Mouse (Mus musculus) mesoderm, embryonic 11.5 days (tissue): ENCODE results near the gene Tchh.
"Not testable (repeated sequence)": the region's sequence is repeated elsewhere in the genome, so short reads cannot be mapped to it uniquely, and the experiment has no call there.

ENCODE experiments used
- DNase-seq: peaks from one replicate; pipeline ENCODE4 v3.0.0-alpha.2; 2012; ENCODE audit warnings: low read depth, low spot score

Tchh gene

GRCm38 (mm10) chr3:93442030-93442429, at the start of gene Tchh:
Gene Tchh, plus strand, starts transcription at chr3:93442330.
- no peak for DNase-seq

DNA sequence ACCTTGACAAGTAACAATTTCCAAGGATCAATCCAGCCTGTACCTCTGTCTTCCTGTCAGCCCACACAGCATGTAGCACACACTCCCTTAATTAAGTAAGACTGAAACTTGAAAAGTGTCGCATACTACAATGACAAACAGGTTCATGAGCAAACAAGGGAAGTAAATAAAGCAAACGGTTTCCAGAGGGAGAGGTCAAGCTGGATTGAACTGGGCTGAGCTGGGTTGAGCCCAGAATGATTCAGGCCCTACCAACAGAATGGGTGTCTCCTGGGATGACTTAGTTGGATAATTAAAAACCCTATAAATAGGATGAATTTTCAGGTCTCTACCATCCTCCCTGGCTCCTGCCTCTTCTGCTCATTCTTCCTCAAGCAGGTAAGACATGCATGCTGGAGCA, 48.8 kb upstream of the Tchh start, which contains the start of gene Rptn:
Rptn (plus strand) TSS at position 334 of the 400 bp plus-strand sequence.
- no peak for DNase-seq

- DNase-seq: no peak
Observed at GRCm38 (mm10) chr3:93403936-93404335, 38.2 kb upstream of the Tchh start.

GRCm38 (mm10) chr3:93406992-93407391, 35.1 kb upstream of the Tchh start:
- DNase-seq: peak; percentile 22

- DNase-seq: no peak
Observed at GRCm38 (mm10) chr3:93411905-93412304, 30.2 kb upstream of the Tchh start.

DNA sequence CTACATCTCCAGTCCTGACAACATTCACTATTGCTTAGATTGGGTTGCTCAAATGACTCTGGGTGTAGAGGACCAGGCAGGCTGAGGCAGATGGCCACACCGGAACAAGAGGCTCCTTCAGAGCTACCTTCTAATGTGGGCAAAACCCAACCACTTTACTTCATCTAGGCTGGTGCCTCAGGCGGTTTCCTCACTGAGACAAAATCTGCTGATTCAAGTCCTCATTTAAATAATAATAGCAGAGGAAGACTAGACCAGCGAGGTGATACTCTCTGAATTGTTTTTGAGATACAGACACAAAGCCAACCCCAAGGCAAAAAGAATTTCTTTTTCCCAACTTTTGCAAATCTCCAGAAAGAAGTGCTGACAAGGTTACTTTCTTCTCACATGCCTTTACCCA, 10.5 kb upstream of the Tchh start:
- no peak for DNase-seq

GRCm38 (mm10) chr3:93443501-93444101, 1.5 kb downstream of the Tchh start:
- DNase-seq: peak; percentile 48

DNA sequence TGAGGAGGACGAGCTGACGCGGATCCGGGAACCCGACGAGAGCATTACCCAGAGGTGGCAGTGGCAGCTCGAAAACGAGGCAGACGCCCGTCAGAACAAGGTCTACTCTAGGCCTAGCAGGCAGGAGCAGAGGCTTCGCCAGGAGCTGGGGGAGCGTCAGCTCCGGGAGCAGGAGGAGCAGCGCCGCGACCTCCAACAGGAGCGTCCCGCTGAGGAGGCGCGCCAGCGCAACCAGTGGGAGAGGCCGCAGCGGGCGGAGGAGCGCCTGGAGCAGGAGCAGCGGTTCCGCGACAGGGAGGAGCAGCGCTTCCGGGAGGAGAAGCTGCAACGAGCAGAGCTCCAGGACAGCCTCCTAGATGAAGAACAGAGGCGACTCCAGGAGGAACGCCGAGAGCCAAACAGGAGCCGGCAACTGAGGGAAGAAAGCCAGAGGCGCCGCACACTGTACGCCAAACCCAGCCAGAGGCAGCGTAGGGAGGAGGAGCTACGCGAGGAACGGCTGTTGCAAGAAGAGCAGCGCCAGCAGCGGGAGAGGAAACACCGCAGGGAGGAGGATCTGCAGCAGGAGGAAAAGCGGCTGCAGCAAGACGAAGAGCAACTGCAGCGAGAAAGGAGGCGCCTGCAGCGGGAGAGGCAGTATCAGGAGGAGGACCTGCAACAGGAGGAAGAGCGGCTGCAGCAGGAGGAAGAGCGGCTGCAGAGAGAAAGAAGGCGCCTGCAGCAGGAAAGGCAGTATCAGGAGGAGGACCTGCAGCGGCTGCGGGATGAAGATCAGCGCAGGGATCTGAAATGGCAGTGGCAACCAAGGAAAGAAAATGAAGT, 2.4 kb downstream of the Tchh start:
- DNase-seq: peak; percentile 81

DNA sequence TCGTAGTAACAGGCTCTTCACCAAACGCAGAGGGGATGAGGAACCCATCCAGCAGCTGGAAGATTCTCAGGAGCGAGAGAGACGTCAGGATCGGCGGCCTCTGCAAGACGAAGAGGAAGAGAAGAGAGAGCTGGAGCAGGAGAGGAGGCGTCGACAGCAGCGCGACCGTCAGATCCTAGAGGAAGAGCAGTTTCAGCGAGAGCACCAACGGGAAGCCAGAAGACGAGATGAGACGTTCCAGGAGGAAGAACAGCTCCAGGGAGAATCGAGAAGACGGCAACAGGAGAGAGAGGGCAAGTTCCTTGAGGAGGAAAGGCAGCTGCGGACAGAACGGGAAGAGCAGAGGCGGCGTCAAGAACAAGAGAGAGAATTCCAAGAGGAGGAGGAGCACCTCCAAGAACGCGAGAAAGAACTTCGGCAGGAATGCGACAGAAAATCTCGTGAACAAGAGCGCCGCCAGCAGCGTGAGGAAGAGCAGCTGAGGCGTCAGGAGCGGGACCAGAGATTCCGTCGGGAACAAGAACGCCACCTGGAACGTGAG, 3.1 kb downstream of the Tchh start:
- peak; percentile 67 for DNase-seq

- DNase-seq: peak; percentile 57
Observed at GRCm38 (mm10) chr3:93446128-93446755, 4.1 kb downstream of the Tchh start.

DNA sequence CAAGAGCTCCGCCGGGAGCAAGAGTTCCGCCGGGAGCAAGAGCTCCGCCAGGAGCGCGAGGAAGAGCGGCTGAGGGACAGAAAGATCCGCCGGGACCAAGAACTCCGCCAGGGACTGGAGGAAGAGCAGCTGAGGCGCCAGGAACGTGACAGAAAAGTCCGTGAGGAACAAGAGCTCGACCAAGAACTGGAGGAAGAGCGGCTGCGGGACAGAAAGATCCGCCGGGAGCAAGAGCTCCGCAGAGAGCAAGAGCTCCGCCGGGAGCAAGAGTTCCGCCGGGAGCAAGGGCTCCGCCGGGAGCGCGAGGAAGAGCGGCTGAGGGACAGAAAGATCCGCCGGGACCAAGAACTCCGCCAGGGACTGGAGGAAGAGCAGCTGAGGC, 4.6 kb downstream of the Tchh start:
- not testable (repeated sequence) for DNase-seq

GRCm38 (mm10) chr3:93447138-93447841, 5.2 kb downstream of the Tchh start:
- DNase-seq: peak; percentile 72

GRCm38 (mm10) chr3:93466556-93466955, 24.4 kb downstream of the Tchh start:
- DNase-seq: no peak

GRCm38 (mm10) chr3:93467130-93467529, 25.0 kb downstream of the Tchh start:
- no peak for DNase-seq

- DNase-seq: no peak
Observed at GRCm38 (mm10) chr3:93468561-93468960, 26.4 kb downstream of the Tchh start, which contains the start of gene Tchhl1. Gene Tchhl1, plus strand, starts transcription at chr3:93468754.

- no peak for DNase-seq
Observed at GRCm38 (mm10) chr3:93469629-93470028, 27.5 kb downstream of the Tchh start.

GRCm38 (mm10) chr3:93480053-93480452, 37.9 kb downstream of the Tchh start:
- no peak for DNase-seq

DNA sequence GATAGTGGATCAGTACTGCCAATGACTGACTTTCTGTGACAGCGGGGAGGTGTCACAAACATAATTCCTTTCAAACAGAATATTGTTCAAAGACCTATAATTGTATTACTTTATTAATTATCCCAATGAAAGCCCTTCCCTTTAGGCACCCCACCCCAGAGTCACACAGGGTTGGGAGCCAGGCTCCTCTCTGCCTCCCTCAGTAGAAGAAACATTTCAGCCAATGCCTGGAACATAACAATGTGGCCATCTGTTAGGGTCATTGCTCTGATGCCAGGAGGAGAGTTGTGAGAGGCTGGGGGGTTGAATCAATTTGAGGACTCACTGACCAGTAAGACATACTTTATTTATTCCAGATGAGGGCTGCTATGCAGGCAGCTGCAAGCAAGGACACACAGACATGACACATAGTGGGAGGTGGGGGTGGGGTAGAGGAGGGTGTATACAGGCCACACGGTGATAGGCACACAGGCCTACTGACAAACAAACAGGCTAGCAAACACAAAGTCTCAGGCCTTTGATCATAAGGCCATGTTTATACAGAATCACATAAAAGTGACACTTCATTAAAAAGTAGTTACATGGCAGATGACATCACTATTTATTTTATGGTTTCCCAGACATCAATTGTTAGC, 40.0 kb downstream of the Tchh start:
- peak; percentile 11 for DNase-seq

DNA sequence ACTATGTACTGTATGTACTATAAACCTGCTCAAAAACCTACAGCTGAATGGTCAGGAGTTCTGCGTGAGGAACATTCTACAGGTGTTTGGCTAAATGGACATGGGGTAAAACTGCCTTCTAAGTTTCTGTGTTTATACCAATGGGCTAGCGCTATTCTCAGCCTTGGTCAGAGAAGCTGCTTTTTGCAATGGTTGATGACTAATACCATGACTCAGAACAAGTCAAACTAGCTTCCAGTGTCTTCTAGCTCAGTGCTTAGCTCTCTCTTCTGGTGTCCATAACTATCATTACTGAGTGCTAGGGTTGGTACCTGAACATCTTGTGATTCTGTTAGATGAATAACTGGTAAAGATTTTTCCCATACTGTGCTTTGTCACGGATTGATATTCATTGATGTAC, 43.5 kb downstream of the Tchh start:
- DNase-seq: no peak

DNA sequence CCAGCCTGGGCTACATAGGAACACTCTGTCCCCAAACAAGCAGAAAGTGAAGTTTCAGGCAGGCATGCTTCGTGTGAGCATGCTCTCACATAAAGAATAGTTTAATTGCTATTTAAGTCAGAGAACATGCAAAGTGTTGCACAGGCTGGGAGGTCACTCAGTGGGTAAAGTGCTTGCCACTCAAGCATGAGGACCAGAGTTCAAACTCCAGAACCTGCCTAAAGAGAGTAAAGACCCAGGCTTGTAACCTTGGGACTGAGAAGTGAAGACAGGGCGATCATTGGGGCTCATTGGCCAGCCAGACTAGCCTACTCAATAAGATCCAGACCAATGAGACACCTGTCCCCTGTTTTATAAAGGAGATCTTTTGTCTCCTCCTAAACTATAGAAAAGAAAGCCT, 46.4 kb downstream of the Tchh start:
- no peak for DNase-seq

DNA sequence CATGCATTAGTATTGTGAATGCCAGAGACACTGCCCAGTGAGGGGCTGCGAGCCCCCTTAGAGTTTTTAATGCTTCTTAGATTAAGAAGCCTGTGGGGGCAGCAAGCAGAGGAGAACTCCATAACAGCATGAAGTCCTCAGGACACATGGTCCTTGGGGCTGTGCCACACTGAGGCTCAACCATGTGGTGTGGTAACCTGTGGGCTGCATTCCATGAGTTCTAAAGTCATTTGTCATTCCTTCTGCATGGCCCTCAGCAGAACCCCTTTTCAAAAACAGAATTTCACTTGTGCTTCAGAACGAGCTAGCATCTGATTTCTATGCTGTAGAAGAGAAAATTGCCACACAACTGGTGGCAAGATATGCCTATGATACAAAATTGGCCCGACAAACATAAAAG, 50.0 kb downstream of the Tchh start:
- DNase-seq: no peak
